Comparison of ENCODE assay signal across 17 mouse cellular contexts in the genomic region with DNA sequence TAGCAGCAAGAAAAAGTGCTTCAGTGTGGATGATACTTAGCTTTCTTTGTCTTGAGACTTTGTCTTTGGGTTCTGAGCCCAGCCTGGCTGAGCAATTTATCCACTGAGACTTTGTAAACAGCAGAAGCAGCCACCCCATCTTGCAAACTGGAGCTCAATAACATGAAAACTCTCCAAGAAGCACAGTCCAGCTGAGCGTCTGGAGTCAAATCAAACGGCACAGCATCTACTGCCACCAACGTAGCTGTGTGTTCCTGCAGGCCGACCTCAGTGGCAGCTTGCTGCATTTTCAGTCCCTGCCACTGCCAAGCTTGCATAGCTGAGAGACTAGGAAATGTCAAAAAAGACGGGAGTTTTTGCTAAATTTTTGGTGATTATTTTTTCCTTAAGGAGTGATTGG.
DNase-seq lines count a peak whose midpoint lies in the region; ATAC-seq and TF ChIP-seq lines count a peak whose summit lies in the region.
"Had no signal": no experiment of that assay in that cellular context is flagged by ENCODE, and none has a peak within 500 bp of the region (broad histone marks: within the 10 kb centered on the region; RNA-seq: fewer than 3 reads in every experiment).

No protein-coding gene starts in this region.

- peak; percentile 12 for DNase-seq in heart, adult 8-10 months (ENCODE audit: low spot score)
- no peak for DNase-seq in heart, postnatal 25 days (ENCODE audit: low spot score)
- peak; percentile 3 to 28 for DNase-seq in heart, adult 9 months (ENCODE audit: low spot score in 2 of 2)
- DNase-seq in heart, postnatal 10 days = peak; percentile 44 to 53
- peak; percentile 16 for DNase-seq in lung, postnatal 36 days
- DNase-seq in kidney, adult 8-10 months = no peak
- DNase-seq in midbrain, postnatal 0 days (ENCODE audit: low spot score) = no peak
- DNase-seq: adrenal gland, adult 8-10 months; cerebellum, adult 9-10 months; kidney, adult 11 months; layer of hippocampus, adult 9-11 months; retina, postnatal 1 day; thymus, postnatal 14 days had no signal

- intact Hi-C loops in heart, postnatal 25 days (cut with DNase I) = no loop called here
- intact Hi-C loops in heart, postnatal 10 days (cut with DNase I) = no loop called here

- H3K9me3 ChIP-seq in midbrain, postnatal 0 days (ENCODE audit: low read length) = no peaks in the 10 kb centered on the region
- H3K9me3 ChIP-seq: embryonic facial prominence, embryonic 10.5 days; forebrain, embryonic 12.5 days; limb, embryonic 10.5 days had no signal

- H3K9ac ChIP-seq in midbrain, postnatal 0 days (replicated peaks; ENCODE audit: low read length, poor library complexity, severe bottlenecking) = no peak overlapping the region
- H3K9ac ChIP-seq: forebrain, embryonic 12.5 days had no signal

- no peaks in the 10 kb centered on the region for H3K27me3 ChIP-seq in midbrain, postnatal 0 days (ENCODE audit: insufficient read depth, low read length)
- H3K27me3 ChIP-seq: forebrain, embryonic 12.5 days had no signal

- no peaks in the 10 kb centered on the region for H3K36me3 ChIP-seq in midbrain, postnatal 0 days (ENCODE audit: insufficient read depth, low read length)
- H3K36me3 ChIP-seq: embryonic facial prominence, embryonic 10.5 days; forebrain, embryonic 12.5 days; limb, embryonic 10.5 days had no signal

- TF ChIP-seq CTCF in midbrain, postnatal 0 days (IDR thresholded peaks at IDR 0.05) = no peak

- no peak for ATAC-seq in midbrain, postnatal 0 days (ENCODE audit: low FRiP score)

- H3K4me3 ChIP-seq in midbrain, postnatal 0 days (ENCODE audit: low read depth, low read length) = no peak overlapping the region
- H3K4me3 ChIP-seq: embryonic facial prominence, embryonic 10.5 days; forebrain, embryonic 12.5 days; limb, embryonic 10.5 days had no signal

- no peak overlapping the region for H3K27ac ChIP-seq in midbrain, postnatal 0 days (ENCODE audit: low read depth, low read length)
- H3K27ac ChIP-seq: embryonic facial prominence, embryonic 10.5 days; forebrain, embryonic 12.5 days; kidney, postnatal 0 days; limb, embryonic 10.5 days had no signal

- no peaks in the 10 kb centered on the region for H3K4me1 ChIP-seq in midbrain, postnatal 0 days (ENCODE audit: insufficient read depth, low read length)
- H3K4me1 ChIP-seq: embryonic facial prominence, embryonic 10.5 days; forebrain, embryonic 12.5 days; limb, embryonic 10.5 days had no signal

- no peak overlapping the region for H3K4me2 ChIP-seq in midbrain, postnatal 0 days (ENCODE audit: low read depth, low read length, poor library complexity, severe bottlenecking)
- H3K4me2 ChIP-seq: forebrain, embryonic 12.5 days had no signal

- WGBS in midbrain, postnatal 0 days = 78% methylated on average over 5 of the region's 5 CpGs

Comparison
In these comparisons a context has a peak if more than half of its experiments do, and no peak if none do; other contexts are left out.
1. DNase-seq: peak in heart, adult 8-10 months (single experiment), heart, adult 9 months (2 of 2), heart, postnatal 10 days (2 of 2) and lung, postnatal 36 days (single experiment); none in heart, postnatal 25 days (single experiment), kidney, adult 8-10 months (0 of 2) and midbrain, postnatal 0 days (single experiment).